Mouse (Mus musculus): ENCODE results near the gene Wnt10b.

DNA sequence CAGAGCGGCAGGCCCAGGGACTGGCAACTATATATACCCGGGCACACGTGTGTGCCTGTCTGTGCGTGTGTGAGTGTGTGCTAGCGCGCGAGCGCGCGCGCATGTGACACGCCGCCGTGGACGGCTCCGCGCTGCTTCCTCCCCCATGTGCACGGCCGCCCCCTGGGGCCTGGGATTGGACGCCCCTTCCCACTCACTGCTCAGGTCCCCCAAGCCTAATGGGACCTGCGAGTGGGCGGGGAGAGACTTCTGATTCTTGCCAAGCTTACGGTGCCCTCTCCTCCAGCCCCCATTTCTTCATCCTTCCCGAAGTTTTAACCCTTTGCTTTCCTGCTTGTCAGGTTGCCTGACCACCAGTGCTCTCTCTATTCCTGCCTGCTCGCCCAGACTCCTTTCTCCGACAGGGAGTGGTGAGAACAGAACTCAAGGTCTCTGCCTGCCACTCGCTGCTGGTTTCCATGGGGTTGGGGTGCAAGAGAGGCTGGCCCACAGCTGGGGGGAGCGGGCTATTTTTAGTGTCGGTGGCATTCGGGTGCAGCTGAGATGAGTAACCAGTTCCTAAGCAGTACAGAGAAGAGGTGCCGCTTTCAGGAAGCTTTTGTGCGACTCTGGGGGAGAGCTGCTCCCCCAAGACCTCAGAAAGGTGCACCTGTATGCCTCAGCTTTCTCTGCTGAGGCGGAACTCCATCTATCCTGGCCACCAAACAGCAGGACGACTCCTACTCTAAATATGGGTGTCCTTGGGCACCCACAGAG is 30.1 kb upstream of the Wnt10b start:
- no peak for TF ChIP-seq GATA1 (IDR thresholded peaks at IDR 0.05; ENCODE audit: borderline replicate concordance, low read length)
- TF ChIP-seq FLI1 (IDR thresholded peaks at IDR 0.05; ENCODE audit: low read length): no peak
